Mouse (Mus musculus): ENCODE data around the gene Adgrg6.

Gene Adgrg6

DNA sequence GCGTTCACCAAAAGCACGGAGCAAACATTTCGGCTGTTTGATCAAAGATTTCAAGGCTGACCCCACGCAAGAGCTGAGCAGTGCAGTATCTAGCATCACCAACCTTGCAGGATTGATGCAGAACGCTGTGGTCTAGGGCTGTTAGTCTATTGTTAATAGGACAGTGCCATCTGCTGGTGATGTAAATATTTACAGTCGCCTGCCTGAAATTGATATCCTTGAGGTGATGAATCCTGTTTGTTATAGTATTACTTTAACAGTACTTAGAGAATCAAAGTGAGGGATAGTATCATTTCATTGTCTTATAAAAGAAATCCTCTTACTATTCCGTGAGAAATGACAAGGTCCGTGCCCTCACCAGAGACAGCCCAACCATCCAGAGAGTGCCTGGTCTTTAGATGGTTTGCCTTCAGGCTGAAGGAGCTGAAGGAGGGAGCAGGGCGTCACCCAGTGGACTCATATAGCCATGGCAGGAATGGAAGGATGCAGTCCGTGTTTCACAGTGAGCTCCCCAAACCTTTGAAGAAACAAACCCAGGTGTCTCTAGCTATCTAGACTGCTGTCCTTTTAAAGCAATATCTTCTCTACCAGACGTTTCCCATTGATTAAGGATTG lies 154.3 kb downstream of the Adgrg6 start:
- DNase-seq (ENCODE audit: low read depth, low spot score) = peak; percentile 79

- no peak for DNase-seq (ENCODE audit: low read depth, low spot score)
Observed at GRCm38 (mm10) chr10:14385574-14385973, 159.9 kb downstream of the Adgrg6 start.

DNA sequence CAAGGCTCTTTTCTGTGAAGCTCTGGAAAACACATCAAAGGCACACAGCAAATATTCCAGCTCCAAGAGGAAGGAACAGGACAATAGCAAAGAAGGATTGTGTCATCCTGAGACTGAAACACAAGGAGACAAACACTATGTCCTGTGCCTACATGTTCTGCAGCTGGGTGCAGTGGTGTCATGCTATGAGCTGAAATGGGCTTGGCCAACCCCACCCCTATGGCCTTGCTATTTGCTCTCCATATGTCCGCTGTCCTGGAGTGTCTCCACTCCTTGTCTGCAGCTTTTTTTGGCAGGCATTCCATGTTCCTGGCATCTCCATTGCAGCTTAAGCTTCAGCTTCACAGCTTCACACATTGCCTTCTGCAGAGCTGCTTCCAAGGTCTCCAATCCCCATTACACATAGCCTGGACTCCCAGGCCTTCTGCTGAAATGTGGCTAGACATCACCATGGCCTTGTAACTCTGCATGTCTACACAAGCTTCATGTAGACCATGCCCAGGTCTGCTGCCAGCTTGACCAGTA lies 180.3 kb downstream of the Adgrg6 start:
- DNase-seq (ENCODE audit: low read depth, low spot score) = no peak

DNA sequence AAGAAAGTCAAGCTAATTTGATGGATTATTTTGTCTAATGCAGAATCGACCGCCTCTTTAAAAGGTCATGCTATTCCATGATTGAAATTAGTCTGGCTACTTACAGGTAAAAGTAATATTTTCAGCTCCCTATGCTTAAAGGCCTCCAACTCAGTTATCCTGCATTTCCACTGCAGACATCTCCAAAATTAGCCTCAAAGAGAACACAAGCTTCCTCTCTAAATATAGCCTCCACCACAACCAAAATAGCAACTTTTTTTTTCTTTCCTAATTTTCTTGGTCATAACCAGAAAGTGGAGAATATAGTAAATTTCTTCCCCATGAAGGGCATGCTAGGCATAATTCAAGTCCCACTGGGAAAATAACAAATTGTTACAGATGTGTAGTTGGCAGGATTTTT lies 182.2 kb downstream of the Adgrg6 start:
- no peak for DNase-seq (ENCODE audit: low read depth, low spot score)

DNA sequence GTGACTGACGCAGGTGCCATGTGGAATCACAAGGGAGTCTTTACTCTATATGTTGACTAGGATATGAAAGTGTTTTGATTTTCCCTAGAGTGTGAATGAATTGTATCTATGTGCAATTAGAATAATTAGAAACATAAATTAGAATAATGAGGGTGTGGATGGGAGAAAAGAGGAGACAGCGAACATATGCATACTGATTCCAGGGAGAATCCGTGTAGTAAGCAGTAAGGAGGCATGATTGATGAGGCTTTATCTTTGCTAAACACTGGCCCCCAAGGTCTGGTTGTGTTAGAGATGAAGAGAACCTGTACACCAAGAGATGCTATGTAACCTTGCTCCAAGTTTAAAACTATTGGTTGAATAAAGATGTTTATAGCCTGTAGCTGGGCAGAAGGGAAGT lies 187.2 kb downstream of the Adgrg6 start:
- no peak for DNase-seq (ENCODE audit: low read depth, low spot score)
